Mouse (Mus musculus) urinary bladder, postnatal 14 days (tissue): Measurements from ENCODE around the gene Tuft1.
"Not testable (repeated sequence)": the region's sequence is repeated elsewhere in the genome, so short reads cannot be mapped to it uniquely, and the experiment has no call there.

Experiments
- DNase-seq: peaks from one replicate; pipeline ENCODE4 v3.0.0; 2021; ENCODE audit warnings: low spot score

Gene Tuft1

DNA sequence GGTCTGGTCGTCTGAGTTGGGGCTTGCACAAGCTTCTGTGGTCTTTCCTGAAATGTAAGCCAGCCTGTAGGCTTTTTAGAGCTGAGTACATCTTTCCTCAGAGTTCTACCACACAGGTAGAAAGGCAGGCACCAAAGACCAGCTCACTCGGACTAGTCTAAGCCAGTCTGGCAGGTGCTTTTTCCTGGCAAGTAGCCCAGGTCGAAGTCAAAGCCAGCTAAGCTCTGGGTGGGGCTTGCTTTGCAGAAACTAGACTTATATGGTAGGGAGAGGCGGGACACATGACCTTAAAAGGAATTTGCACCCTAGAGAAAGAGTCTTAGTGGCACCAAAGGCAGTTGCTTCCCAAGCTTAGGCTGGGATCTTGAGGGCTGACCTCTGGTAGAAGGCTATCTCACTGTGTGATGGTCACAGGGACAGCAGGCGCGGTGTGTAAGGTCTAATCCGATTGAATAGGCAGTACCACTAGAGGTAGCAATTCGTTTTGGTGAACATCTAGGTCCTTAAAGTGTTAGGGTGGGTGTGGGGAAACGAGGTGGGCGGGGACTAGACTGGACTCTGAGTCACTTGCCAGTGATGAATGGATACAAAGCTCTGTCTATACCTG, 573 bp upstream of the Tuft1 start:
- not testable (repeated sequence) for DNase-seq

DNA sequence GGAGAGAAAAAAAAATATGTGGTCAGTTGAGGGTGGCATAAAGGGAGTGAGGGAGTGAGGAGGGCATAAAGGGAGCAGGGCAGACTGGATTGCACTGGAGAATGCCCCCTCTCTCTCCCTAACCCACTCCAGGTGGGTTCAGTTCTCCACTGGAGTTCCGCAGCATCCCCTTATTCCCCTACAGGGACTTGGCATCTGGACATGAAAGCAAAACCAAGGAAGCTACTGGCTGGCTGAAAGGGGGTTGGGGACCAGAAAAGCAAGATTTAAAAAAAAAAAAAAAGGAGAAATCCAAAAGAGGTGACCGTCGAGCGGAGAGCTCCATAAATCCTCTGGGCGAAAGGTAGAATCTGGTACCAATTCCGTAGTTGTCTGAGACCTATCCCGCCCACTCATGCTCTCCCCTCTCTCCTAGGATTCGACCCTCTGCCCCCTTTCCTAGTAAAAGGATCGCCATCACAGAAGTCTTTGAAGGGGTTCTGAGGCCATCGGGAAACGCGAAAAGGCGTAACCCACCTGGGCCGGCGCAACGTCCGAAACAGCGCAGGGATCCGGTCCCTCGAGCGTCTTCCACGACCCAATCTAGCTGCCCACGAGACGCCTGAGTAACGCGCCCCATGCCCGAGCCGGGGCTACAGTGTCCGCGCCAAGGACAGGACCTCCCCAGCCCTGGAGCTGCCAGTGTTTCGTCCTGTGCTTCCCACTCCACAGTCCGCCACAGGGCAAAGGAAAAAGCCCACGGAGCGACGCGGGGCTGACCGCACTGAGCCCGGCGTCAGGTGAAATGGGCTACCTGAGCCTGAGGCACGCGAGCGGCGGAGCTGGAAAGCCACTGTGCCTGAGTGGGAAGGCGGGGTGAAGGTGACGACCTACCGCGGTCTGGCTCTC, 576 bp downstream of the Tuft1 start:
- not testable (repeated sequence) for DNase-seq

DNA sequence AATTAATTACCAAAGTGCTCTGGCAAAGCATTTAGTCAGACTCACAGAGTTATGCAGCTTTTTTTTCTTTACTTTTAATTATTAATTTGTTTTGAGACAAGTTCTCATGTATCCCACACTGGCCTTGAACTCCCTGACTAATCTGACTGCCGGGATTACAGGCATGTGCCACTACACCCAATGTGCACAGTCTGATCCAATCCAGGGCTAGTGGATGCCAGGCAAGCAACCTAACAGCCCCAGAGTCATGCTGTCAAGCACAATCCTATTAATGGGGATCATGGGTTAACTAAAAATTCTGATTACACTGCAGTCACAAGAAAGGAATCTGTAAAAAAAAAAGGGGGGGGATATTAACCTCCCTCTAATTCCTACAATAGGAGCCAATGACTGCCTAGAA, 4.7 kb downstream of the Tuft1 start:
- DNase-seq = not testable (repeated sequence)

DNA sequence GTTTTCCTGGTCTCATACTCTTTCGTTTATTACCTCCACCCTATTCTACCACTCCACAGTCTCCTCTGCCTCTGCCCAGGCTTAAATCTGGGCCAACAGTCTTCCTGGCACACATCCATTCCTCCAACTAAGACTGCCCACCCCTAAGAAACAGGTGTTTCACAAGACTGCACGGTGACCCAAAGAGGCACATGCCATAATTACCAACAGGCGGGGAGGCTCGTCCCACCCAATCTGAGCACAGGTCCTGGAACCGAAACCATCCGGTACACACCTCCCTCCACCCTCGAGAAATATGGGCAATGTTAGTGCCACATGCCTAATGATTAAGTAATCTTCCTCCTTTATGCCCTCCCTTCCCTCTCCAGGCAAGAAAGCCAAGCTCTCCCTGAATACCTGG, 8.3 kb downstream of the Tuft1 start:
- peak; percentile 28 for DNase-seq

DNA sequence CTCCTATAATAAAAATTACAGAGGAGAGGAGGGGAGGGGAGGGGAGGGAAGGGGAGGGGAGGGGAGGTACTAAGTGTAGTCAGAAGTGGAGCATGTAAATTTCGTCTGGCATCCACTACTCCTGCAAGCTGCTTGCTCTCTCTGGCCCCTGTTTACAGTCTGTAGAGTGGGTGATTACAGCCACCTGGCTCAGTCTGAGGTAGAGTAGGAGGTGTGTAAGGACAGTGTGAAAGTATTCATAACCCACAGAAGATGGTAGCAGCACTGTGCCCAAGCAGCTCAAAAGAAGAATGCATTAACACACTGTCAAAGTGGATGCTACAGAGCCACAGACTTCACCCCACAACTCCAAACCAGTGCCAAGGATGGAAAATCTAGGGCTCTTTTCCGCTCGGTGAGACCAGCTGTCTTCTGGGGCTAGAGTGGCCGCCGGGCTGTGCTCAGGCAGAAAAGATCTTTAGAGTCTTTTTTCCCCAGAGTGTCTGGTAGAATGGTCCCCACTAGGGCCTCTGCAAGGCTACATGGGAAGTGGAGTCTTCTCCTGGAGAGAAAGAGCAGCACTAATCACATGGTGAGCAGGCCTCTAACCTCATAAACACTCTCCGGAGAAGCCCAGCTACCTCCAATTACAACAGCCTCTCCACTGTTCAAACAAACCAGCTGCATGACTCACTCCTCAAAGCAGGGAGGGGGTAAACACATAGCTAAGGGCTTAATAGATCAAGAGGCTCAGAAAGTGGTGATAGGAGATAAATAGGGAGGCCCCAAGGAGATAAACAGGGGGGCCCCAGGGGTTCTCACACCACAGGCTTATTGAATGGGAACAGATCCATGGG, 9.7 kb downstream of the Tuft1 start:
- peak; percentile 66 for DNase-seq

DNA sequence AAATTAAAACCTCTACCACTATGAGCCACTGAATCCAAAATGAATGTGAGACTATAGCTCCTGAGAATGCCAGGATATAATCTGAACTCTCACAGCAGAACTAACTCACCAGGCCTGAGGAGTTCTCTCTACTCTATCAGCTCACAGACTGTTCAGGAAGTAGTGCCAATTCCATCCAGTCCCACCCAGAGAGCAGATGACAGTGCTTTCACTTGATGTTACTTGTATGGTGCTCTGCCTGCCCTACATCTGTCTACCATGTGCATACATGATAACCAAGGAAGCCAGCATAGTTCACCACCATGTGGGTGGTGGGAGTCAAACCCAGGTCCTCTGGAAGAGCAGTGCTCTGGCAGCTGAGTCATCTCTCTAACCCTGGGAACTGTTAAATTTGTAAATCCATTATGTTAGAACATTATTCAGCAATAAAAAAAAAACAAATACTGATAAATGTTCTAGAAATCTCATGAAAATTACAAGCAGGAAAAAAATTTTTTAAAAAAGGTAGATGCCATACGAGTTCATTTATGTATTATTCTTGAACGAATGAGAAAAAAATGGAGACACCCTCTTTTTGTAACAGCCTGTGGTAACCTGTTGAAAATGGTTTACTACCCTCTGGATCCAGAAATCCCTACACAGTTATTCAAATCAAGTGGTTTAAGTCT, 16.0 kb downstream of the Tuft1 start, which contains the start of gene Gm10972:
Gm10972 (plus strand) TSS at position 618 of the 668 bp plus-strand sequence.
- DNase-seq = not testable (repeated sequence)

DNA sequence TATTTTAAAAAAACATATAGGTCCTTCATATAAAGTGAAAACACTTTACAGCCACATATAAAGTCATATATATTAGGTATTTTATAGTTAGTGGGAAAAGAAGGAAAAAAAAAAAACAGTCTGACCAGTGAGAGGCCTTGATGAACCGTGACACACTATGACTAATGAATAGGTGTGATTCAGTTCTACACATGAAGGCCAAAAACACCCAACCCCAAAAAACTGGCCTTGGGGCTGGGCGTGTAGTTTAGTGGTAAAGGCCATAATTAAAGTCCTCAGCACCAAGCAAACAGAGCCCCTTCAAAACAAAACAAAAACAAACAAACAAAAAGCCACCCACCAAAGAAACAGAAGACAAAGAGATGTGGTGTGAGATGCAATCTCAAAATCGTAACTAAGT, 28.8 kb downstream of the Tuft1 start:
- DNase-seq = no peak

DNA sequence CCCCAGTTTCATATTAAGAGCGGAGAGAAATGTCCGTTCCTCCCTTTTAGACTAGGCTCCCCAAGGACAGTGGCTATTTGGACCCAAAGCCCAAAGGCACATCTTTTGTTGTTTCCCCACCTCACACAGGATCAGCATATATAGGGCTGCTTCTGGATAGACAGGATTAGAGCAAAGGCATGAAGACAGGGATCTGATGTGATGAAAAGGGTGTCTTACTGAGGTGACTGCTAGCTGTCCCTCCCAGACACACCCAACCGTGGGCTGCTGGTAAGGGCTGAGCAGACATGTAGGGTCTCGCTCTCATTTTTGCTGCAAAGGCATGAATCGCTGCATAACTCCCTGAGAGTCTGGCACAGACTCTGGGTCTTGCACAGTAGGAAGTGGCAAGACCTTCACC, 30.0 kb downstream of the Tuft1 start:
- no peak for DNase-seq

DNA sequence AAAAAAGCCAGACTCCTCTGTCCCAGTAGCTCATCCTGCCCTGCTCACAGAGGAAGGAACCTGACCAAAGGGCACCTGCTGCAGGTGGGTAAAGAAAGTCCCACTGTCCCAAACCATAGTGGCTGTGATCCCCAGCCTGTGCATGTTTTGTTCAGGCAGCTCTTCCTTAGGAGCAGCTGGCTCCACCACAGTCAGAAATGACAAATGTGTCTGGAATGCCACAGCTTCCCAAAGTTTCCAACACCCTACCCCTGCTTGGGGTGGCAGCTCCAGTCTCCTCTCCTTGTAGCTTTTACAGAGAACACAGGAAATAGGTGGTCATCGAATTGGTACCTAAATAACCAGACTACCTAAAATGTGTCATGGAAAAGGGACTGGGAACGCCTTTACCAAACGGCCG, 34.4 kb downstream of the Tuft1 start:
- no peak for DNase-seq

DNA sequence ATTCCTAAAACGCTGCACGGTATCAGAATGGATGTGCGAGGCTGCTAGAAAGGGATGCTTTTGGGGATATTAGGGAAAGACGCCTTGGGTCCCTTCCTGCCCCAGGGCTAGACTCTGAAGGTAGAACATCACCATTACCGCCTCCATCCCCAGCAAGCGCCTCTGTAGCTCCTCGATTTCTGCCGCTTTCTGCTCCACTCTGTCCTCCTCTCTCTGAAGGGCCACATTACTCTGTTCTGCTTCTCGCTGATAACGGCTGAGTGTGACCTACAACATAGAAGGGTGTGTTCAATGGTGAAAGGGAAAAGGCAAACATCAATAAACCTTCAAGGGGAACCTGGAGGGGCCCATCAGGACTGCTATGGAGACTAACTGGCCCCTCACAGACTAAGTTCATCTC, 36.1 kb downstream of the Tuft1 start:
- DNase-seq = no peak

DNA sequence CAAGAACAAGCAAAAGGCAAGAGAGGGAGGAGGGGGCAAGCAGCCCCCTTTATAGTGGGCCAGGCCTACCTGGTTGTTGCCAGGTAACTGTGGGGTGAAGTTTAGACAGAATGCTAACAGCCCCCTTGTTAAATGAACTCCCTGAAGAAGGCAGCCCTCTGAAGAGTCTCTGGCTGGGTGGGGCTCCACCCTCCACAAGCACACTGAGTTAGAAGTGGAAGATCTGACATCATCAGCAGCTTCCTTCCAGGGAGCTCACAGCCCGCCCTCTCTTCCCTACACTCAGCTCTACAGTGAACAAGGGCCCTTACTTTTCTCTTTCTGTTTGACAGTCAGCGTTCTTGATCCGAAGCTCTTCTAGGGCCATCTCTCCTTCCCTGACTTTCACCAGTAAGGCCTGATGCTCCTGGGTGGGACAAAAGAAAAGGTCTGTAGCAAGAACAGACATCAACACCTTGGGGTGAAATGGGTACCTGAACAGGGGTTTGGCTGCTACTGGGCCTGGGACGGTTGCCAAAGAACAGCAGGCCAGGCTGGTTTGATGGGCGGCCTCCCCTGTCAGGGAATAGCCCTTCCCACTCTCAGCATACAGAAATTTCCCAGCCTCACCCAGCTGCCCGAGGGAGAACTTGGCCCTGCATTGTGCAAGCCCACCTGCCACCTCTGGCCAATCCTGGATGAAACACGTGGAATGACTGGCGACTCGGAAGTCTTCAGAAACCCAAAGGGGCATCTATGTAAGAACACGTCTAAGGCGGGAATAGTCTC, 36.7 kb downstream of the Tuft1 start:
- DNase-seq = peak; percentile 50

DNA sequence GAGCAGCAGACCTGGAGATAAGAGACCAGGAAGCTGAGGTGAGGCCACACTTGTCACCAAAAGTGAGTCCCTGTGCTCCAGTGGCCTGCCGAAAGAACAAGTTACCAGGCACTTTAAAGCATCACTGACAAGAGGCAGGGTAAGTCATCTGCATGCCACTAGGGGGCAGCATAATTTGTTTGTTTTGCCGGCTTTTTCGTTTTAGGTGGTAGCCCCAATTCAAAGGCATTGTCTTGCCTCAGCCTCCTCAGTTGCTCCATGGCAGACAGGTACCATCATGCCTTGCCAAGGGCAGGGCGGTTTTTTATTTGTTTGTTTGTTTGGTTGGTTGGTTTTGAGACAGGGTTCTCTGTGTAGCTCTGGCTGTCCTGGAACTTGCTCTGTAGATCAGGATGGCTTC, 42.0 kb downstream of the Tuft1 start:
- DNase-seq = peak; percentile 24

DNA sequence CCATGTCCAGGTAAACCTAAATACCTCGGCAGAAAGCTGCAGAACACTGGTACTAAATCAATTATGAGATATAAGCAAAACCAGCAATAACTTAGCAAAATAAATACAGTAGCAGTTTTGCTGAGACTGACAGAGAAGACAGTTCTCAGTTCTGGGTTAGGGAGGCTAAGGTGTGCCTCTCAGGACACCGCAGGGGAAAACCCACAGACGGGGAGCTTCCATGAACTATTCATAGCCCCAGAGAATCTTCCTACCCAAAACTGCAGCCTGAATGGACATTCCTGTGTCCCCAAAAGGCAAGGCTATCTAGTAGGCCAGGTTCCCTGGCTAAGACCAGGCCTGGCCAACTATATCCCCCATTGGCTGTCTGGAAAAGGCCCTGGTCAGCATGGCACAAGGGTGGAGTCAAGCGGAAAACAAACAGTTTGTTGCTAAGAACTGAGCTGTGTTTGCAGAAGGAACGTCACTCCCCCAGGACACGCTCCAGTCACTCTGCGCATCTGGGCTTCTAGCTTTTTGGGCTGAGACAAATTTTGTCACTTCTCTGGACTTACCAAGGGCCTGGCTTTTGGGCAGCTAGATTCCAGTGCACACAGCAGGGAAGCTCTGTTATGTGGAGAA, 45.3 kb downstream of the Tuft1 start:
- DNase-seq = no peak

DNA sequence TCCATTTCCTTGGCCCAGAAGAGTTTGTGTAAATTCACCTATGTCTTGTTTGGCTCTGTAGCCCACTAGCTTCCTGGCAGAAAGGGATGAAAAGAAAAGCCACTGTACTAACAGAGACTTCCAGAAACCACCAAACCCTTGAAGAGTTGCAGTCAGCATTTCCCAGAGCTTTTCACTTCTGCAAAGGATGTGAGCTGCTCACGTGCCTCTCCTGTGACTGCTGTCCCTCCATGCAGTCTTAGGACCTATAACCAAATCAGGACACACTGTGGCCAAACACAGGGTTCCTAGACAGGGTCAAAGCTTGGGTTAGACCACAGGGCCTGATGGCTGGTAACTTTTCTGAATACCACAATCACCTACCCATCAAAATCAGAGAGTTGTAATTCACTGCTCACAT, 46.4 kb downstream of the Tuft1 start:
- DNase-seq = no peak

DNA sequence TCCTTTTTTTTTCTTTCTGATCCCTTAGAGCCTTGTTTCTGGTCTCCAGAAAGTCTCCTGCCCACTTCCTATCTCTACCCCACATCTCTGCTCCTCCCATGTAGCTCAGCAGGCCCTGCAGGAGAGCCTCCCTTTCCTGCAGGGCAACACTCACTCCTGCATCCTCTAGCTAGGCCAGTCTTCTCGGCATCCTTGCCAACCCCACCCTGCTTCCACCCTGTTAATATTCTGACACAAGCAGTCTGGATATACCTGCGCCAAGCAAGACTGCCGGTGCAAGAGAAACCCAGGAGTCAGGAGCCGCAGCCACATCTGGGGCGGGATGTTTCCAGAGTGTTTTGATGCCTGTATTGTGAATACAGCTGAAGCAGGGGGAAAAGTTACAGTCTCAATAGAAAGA, 46.8 kb downstream of the Tuft1 start:
- peak; percentile 31 for DNase-seq

DNA sequence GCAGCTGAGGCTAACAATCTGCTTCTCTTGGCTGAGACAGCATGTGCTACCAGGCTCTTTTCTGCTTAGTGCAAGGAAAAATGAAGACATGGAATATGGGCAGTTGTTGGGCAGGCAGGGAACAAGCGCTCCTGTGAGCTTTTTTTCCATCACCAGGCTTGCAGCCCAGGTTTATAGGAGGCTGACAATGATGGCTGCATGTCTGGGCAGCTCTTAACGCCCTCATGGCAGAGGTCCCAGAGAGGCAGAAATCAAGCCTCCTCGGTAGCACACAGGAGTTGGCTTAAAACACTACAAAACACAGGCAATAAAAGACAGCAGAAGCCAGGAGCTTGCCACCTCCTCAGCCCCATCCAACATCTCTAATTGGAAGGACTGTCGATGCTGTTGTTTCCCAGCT, 47.3 kb downstream of the Tuft1 start:
- peak; percentile 30 for DNase-seq

DNA sequence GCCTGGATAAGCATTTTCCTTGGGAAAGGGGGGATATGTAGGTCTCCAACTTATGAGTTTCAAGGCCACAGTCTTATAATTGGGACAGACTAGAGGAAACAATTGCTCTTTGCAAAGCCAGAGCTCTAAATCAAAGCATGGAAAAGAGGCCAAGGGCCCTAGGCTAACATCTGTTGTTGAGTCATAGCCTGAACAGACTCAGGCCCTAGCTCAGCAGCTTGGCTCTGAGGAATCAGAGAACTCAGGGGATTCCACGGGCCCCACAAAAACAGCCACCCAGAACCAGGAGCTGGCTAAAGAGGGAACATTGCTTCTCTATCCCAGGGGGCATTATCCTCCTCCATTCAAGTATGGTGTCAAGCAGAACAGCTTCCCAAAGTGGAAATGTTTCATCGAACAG, 48.1 kb downstream of the Tuft1 start:
- DNase-seq = no peak

DNA sequence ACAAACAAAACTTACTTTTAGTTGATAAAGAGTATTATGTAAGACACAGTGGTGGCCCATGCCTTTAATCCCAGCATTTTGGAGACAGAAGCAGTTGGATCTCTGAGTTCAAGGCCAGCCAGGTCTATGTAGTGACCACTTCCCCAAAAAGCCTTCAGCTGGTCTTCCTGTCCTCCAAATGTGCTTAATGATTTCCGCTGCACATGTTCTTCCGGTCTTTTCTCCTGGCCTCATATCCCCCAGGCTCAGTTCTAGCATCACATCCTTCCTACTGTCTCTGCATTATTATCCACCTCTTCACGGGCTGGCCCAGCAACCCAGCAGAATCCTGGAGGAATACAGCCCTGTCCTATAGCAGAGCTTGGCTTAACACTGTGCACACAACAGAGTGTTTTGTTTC, 49.1 kb downstream of the Tuft1 start:
- no peak for DNase-seq

DNA sequence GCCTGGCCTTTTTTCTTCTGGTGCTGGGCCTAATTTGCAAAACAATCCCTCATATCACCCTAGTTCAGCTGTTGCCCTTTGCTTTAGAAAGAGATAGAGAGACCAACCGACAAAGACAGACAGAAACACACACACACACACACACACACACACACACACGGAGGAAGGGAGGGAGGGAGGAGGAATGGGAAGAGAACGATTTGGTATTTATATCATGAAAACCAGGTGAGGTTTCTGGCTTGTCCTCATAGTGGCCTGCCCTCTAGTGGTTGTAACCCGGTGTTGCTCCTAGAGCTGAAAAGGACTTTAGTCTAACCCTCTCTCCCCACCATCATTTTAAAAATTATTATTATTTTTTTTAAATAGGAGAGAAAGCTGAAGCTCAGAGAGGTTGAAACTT, 56.7 kb downstream of the Tuft1 start:
- peak; percentile 71 for DNase-seq

DNA sequence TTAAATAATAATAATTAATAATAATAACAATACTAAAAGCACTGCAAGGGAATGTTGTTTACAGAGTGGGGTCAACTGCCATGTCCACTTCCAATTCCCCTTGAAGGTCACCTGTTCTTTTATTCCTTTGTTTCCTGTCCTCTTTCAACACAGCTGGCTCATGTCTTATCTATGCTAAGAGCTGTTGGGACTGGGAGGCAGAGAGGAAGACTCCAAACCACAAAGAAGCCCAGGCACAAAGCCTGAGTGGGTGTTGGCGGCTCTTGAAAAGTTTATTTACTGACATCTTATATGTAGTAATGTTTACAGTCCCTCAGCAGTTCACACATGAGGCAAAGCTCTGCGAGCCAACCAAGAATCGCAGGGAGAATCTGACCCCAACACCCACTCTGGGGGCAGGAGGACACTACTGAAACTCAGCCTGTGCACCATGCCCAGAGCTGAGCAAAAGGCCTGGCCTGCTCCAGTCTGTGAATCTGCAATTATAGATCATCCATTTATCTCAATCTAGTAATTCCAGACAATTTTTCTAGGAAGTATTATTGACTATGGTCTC, 61.4 kb downstream of the Tuft1 start:
- no peak for DNase-seq

DNA sequence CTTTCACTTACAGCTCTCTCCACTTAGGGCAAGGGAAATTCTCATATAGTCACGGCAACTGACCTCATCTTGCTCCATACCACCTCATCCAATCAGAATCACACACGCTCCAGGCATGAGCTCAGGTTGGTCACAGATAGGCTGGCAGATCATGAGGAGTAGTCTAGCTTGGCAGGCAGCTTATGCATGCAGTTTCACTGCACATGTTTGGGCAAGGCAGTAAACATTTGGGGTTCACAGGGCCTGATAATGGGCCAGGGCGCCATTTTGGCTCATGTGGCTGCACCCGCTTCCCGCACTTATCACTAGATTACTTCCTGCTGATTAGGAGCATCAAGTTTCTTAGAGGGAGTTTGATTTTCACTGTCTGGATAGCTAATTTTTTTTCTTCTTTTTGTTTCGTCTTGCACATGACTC, 62.8 kb downstream of the Tuft1 start:
- DNase-seq = no peak
